Mouse (Mus musculus) G1E (cell line): ENCODE measurements around the gene Hint1. TPM values are rescaled to one million over a fixed set of nuclear protein-coding genes. Genes with fewer than 3 reads are reported as not detected.

Experiments
- ATAC-seq: 2 replicates; pipeline ENCODE4 v1.8.0; 2016; ENCODE audit warnings: mild to moderate bottlenecking; ENCODE audit not compliant: insufficient number of reproducible peaks, poor library complexity, low FRiP score, severe bottlenecking; ENCODE audit errors: extremely low read depth
- DNase-seq: peaks from one replicate; pipeline ENCODE4 v3.0.0; 2012; ENCODE audit warnings: low spot score
- H3K27me3 ChIP-seq: 2 replicates; pipeline ENCODE4 v1.6.1; 2012; ENCODE audit warnings: mild to moderate bottlenecking, low read length, inconsistent platforms; ENCODE audit not compliant: insufficient read depth
- H3K36me3 ChIP-seq: replicated peaks from 2 replicates; pipeline ENCODE3; 2012; ENCODE audit warnings: mild to moderate bottlenecking, inconsistent platforms
- H3K4me1 ChIP-seq: 2 replicates; pipeline ENCODE4 v1.6.1; 2012; ENCODE audit warnings: low read depth, low read length, inconsistent platforms, mixed read lengths; ENCODE audit not compliant: insufficient read depth
- H3K4me3 ChIP-seq: 2 replicates; pipeline ENCODE4 v1.5.1; 2012; ENCODE audit warnings: low read depth, mild to moderate bottlenecking, inconsistent platforms, low read length, moderate library complexity, mixed read lengths
- H3K9me3 ChIP-seq: replicated peaks from 2 replicates; pipeline ENCODE4 v1.6.1; 2012; ENCODE audit warnings: inconsistent platforms
- CTCF ChIP-seq: IDR thresholded peaks from 2 replicates; pipeline ENCODE4 v1.5.1; 2012; ENCODE audit warnings: low read depth, low read length, inconsistent platforms, mixed read lengths
- GATA1 ChIP-seq: IDR thresholded peaks from 2 replicates; pipeline ENCODE4 v1.6.1; 2012; ENCODE audit warnings: borderline replicate concordance, low read length, inconsistent platforms, mixed read lengths
- GATA2 ChIP-seq: IDR thresholded peaks from 2 replicates; pipeline ENCODE4 v1.6.1; 2012; ENCODE audit warnings: low read depth, low read length, inconsistent platforms, borderline replicate concordance
- POLR2AphosphoS5 ChIP-seq: IDR thresholded peaks from 2 replicates; pipeline ENCODE4 v1.6.1; 2012; ENCODE audit warnings: low read depth, low read length, inconsistent platforms; ENCODE audit not compliant: insufficient replicate concordance
- TAL1 ChIP-seq: conservative IDR thresholded peaks from 2 replicates; pipeline ENCODE4 v1.6.1; 2012; ENCODE audit warnings: low read depth, low read length, inconsistent platforms, mixed read lengths
- polyA plus RNA-seq: library from polyadenylated mRNA; stranded (reverse); fragments of >175 nt; gene quantifications from 2 replicates; pipeline ENCODE4 v1.2.3, GENCODE M21; 2012
- total RNA-seq, 2 experiments: library from RNA; stranded (forward) in 1 of 2; stranded (reverse) in 1 of 2; fragments of 200-1000 nt in 1 of 2; fragments of >200 nt in 1 of 2; fragmentation: Nextera tagmentation in 1 of 2; gene quantifications; 2 replicates each; pipeline ENCODE4 v1.2.3; 2014 to 2017

The Hint1 gene
- 132 and 141 TPM in 2 replicates for total RNA-seq (2014; fragmentation: Nextera tagmentation)
- total RNA-seq (2017): 406 and 564 TPM in 2 replicates
- 1,038 and 1,134 TPM in 2 replicates for polyA plus RNA-seq

DNA sequence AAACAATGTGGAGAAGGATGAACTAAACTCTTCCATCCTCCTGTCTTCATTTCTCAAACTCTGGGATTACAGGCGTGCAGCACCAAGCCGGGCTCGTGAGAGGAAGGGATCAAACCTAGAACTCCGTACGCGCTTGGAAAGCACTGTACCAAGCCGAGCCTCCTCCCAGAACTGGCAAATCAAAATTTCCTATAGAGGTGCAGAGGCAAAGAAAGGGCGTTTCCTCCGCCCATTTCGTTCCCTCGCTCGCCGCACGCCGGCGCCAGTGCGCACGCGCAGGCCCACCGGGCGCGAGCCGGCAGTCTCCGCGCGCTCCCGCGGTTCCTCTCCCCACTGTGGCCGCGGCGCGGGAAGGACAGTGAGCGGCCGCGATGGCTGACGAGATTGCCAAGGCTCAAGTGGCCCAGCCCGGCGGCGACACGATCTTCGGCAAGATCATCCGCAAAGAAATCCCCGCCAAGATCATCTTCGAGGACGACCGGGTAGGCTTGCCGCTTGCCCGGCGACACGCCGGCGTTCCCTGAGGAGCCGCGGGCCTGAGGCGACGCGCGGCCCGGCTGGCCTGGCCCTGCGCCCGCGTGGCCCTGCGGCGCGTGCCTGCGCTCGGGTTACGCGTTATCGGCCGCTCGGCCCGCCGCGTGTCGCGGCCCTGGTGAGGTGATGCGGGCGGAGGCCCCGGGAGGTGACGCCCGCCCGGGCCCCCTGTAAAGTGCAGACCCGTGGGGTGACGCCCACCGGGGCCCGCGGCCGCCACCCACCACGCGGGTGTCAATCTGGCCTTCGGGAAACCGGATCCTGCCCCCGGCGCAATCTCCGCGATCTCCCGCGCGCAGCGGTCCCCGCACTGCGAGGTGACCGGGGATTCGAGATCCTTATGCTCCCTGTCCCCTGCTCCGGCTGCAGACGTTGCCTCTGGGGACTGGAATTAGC is at the start of gene Hint1:
Gene Hint1, plus strand, starts transcription at position 265 of the 930 bp plus-strand sequence.
- Histone ChIP-seq H3K27me3 (no peaks in the 10 kb centered on the region), H3K4me1 (peaks cover 52% of the 10 kb centered on the region), H3K4me3 (peak within 1 kb of the TSS; percentile 99), H3K9me3 (no peaks in the 10 kb centered on the region), H3K36me3 (peaks cover 33% of the 10 kb centered on the region)
- ATAC-seq (peak; percentile 48; the same call in 1 of the 2 replicates), DNase-seq (peak; percentile 88)
- no peak for TF ChIP-seq CTCF
- TF ChIP-seq TAL1: no peak
- TF ChIP-seq GATA2: peak; percentile 96; the same call in 1 of the 2 replicates

DNA sequence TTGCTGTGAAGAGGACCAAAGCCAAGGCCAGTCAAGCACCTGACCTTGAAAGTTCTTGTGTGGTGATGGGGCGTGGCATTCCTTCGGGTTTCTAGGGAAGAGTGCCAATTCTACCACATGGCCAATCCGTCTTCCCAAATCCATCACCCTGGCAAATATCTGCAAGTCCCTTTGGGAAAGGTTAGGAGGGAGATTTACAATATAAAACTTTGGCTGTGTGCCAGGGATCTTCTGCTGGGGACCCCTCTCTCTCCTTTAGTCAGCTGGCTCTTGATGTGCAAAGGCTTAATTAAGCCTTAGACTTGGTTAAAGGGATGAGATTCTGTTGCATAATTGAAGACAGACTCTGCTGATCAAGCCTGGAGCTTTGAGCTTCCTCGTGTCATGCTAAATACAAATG is 48.7 kb upstream of the Hint1 start:
- ATAC-seq: no peak

DNA sequence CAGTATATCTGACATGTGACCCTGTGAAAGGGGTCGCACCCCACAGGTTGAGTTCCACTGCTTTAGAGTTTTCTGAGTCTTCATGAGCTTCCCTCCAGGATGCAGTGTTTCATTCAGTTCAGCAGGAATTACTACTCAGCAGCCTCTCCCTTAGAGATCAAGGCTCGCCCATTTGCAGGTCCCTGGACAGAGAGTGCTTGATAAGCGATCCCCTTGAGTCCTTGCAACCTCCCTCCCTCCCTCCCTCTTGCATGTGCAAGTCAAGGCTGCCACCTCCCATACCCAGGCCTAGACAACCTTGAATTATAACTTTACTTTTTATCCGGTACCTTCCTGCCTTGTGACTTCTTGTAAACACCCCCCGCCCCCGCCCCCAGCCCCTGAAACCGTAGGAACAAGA is 46.7 kb upstream of the Hint1 start:
- no peaks in the 10 kb centered on the region for H3K4me1 ChIP-seq
- ATAC-seq (no peak), DNase-seq (no peak)

More for the DNA sequence above, 48.7 kb upstream of the Hint1 start:
- Histone ChIP-seq H3K4me1 (no peaks in the 10 kb centered on the region), H3K36me3 (no peaks in the 10 kb centered on the region), H3K4me3 (no peak overlapping the region), H3K9me3 (no peaks in the 10 kb centered on the region), H3K27me3 (peaks cover 13% of the 10 kb centered on the region)
- DNase-seq: no peak
- TF ChIP-seq TAL1: no peak
- no peak for TF ChIP-seq CTCF
- no peak for TF ChIP-seq GATA2
- TF ChIP-seq GATA1: no peak
- TF ChIP-seq POLR2AphosphoS5: no peak

DNA sequence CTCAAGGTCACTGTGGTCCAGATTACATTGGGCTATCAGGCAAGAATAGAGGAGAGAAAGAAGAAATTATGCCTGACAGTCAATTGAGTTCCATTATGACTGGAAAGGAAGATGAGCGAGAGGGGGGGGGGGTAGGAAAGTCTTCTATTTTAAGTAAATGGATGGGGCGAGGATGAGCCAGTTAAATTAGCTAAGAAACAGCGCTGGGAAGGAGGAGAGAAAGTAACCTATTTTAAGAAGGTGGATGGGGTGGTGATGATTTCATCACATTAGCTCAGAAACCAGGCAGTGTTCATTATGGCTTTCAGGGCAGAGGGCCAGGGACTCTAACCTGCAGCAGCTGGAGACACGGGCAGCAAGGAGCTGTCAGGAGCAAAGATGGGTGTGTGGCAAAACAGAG is 42.7 kb upstream of the Hint1 start:
- Histone ChIP-seq H3K4me1 (no peaks in the 10 kb centered on the region), H3K9me3 (peaks cover 6% of the 10 kb centered on the region), H3K27me3 (peaks cover 13% of the 10 kb centered on the region), H3K36me3 (no peaks in the 10 kb centered on the region), H3K4me3 (no peak overlapping the region)
- ATAC-seq (no peak), DNase-seq (no peak)
- TF ChIP-seq TAL1 (no peak), GATA2 (no peak), CTCF (no peak), POLR2AphosphoS5 (no peak), GATA1 (no peak)

More for the DNA sequence above, 46.7 kb upstream of the Hint1 start:
- H3K27me3 ChIP-seq: peaks cover 15% of the 10 kb centered on the region
- H3K9me3 ChIP-seq: peaks cover 2% of the 10 kb centered on the region
- no peaks in the 10 kb centered on the region for H3K36me3 ChIP-seq
- TF ChIP-seq CTCF: no peak
- TF ChIP-seq POLR2AphosphoS5: no peak
- TF ChIP-seq TAL1: no peak
- no peak for TF ChIP-seq GATA1
- TF ChIP-seq GATA2: no peak
- no peak overlapping the region for H3K4me3 ChIP-seq

DNA sequence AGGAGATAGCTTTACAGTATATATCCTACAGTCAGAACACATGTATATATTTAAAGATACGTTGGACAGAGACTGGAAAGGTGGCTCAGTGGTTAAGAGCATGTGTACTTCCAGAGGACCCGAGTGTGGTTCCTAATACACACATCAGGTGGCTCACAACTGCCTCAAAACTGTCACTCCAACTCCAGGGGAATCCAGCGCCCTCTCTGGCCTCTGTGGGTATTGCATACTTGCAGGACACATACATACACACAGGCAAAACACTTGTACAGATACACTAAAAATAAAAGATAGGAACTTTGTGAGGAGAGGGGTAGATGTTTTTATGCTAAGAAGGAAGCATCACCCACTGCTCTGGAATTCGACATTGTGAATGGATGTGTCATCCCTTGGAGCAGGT is 40.4 kb upstream of the Hint1 start:
- no peak for TF ChIP-seq GATA1
- ATAC-seq: no peak
- peaks cover 14% of the 10 kb centered on the region for H3K27me3 ChIP-seq

DNA sequence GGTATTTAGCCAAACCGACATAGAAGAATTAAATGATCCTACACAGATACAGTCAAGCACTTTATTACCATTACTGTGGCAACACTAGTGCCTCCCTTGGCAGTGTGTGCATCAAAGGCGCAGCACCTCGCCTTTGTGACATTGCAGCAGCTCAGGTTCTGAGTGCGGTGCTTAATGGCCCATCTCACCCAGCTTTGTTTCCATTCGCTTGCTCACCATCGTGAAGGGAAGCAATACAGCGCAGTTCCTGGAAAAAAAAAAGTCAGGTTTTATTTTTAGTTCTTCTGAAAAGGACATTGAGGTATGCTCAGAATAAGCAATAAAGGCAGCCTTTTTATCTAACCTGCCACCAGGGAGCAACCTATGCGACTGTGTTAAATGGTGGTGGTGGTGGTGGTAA is 39.4 kb upstream of the Hint1 start:
- Histone ChIP-seq H3K4me3 (no peak overlapping the region), H3K27me3 (peaks cover 15% of the 10 kb centered on the region), H3K36me3 (no peaks in the 10 kb centered on the region), H3K4me1 (no peaks in the 10 kb centered on the region), H3K9me3 (peaks cover 6% of the 10 kb centered on the region)
- TF ChIP-seq GATA2 (no peak), TAL1 (no peak), CTCF (no peak), POLR2AphosphoS5 (no peak), GATA1 (no peak)
- ATAC-seq (no peak), DNase-seq (no peak)

More for the DNA sequence above, 40.4 kb upstream of the Hint1 start:
- DNase-seq: no peak
- no peaks in the 10 kb centered on the region for H3K36me3 ChIP-seq
- no peak overlapping the region for H3K4me3 ChIP-seq
- H3K4me1 ChIP-seq: no peaks in the 10 kb centered on the region
- H3K9me3 ChIP-seq: peaks cover 6% of the 10 kb centered on the region
